Mouse (Mus musculus): ENCODE measurements at regions not wholly inside any gene's neighbourhood (a gene's known extent, or its start where the extent isn't known, plus 50 kb on each side); places are given as distances from the start of the nearest gene placed in this dataset.

GRCm38 (mm10) chr11:38036582-38036981, 800.8 kb upstream of the Tenm2 start:
- ATAC-seq (ENCODE audit: low TSS enrichment) = no peak

- ATAC-seq (ENCODE audit: low TSS enrichment) = no peak
Measured at GRCm38 (mm10) chr11:38034526-38035286, 798.9 kb upstream of the Tenm2 start.

- no peak for ATAC-seq (ENCODE audit: low TSS enrichment)
Measured at GRCm38 (mm10) chr11:38021704-38022103, 785.9 kb upstream of the Tenm2 start.

GRCm38 (mm10) chr11:37978131-37978530, 742.4 kb upstream of the Tenm2 start:
- no peak for ATAC-seq (ENCODE audit: low TSS enrichment)

- 0 out of 2 replicates have a peak, but pooled peaks have one; percentile 55 for ATAC-seq (ENCODE audit: low TSS enrichment)
Measured at GRCm38 (mm10) chr11:37936439-37937134, 700.8 kb upstream of the Tenm2 start.

- no peak for ATAC-seq (ENCODE audit: low TSS enrichment)
Measured at GRCm38 (mm10) chr11:37913161-37913560, 677.4 kb upstream of the Tenm2 start.

- peak; percentile 27; the same call in 1 of the 2 replicates for ATAC-seq (ENCODE audit: low TSS enrichment)
Measured at GRCm38 (mm10) chr11:37904991-37905390, 669.2 kb upstream of the Tenm2 start.

- no peak for ATAC-seq (ENCODE audit: low TSS enrichment)
Measured at GRCm38 (mm10) chr11:37897713-37898112, 661.9 kb upstream of the Tenm2 start.

GRCm38 (mm10) chr11:37882717-37883116, 647.0 kb upstream of the Tenm2 start:
- ATAC-seq (ENCODE audit: low TSS enrichment) = no peak

GRCm38 (mm10) chr11:37837301-37837700, 601.5 kb upstream of the Tenm2 start:
- no peak for ATAC-seq (ENCODE audit: low TSS enrichment)

- no peak for ATAC-seq (ENCODE audit: low TSS enrichment)
Measured at GRCm38 (mm10) chr11:37830975-37831374, 595.2 kb upstream of the Tenm2 start.

GRCm38 (mm10) chr11:37806761-37807160, 571.0 kb upstream of the Tenm2 start:
- no peak for ATAC-seq (ENCODE audit: low TSS enrichment)

GRCm38 (mm10) chr11:37798783-37799318, 563.1 kb upstream of the Tenm2 start:
- ATAC-seq (ENCODE audit: low TSS enrichment) = peak; percentile 70

- ATAC-seq (ENCODE audit: low TSS enrichment) = no peak
Measured at GRCm38 (mm10) chr11:37772481-37773089, 536.8 kb upstream of the Tenm2 start.

GRCm38 (mm10) chr11:37770881-37771280, 535.1 kb upstream of the Tenm2 start:
- ATAC-seq (ENCODE audit: low TSS enrichment) = no peak

- ATAC-seq (ENCODE audit: low TSS enrichment) = no peak
Measured at GRCm38 (mm10) chr11:37768121-37768520, 532.4 kb upstream of the Tenm2 start.

GRCm38 (mm10) chr11:37735992-37736391, 500.2 kb upstream of the Tenm2 start:
- ATAC-seq (ENCODE audit: low TSS enrichment) = no peak; the same call in 1 of the 2 replicates

- no peak for ATAC-seq (ENCODE audit: low TSS enrichment)
Measured at GRCm38 (mm10) chr11:37735501-37735900, 499.7 kb upstream of the Tenm2 start.

GRCm38 (mm10) chr11:37696981-37697380, 461.2 kb upstream of the Tenm2 start:
- no peak for ATAC-seq (ENCODE audit: low TSS enrichment)

GRCm38 (mm10) chr11:37678484-37679193, 442.9 kb upstream of the Tenm2 start:
- ATAC-seq (ENCODE audit: low TSS enrichment) = no peak

GRCm38 (mm10) chr11:37671320-37671719, 435.6 kb upstream of the Tenm2 start:
- ATAC-seq (ENCODE audit: low TSS enrichment) = no peak; the same call in 1 of the 2 replicates

- ATAC-seq (ENCODE audit: low TSS enrichment) = no peak
Measured at GRCm38 (mm10) chr11:37666925-37667324, 431.2 kb upstream of the Tenm2 start.
